Comparison of ENCODE assay signal across 8 mouse cellular contexts in genomic region chr4:82506081-82506730, GRCm38 (mm10).
DNase-seq lines count a peak whose midpoint lies in the region; ATAC-seq and TF ChIP-seq lines count a peak whose summit lies in the region.

No protein-coding gene starts in this region.

- no peaks in the 10 kb centered on the region for H3K36me3 ChIP-seq in spleen, adult 2 months (ENCODE audit: control insufficient read depth, insufficient read depth, low read length)
- H3K36me3 ChIP-seq in forebrain, embryonic 11.5 days (ENCODE audit: control insufficient read depth, insufficient read depth, low read length): no peaks in the 10 kb centered on the region
- no peaks in the 10 kb centered on the region for H3K36me3 ChIP-seq in heart, embryonic 13.5 days
- no peaks in the 10 kb centered on the region for H3K36me3 ChIP-seq in kidney, postnatal 0 days (ENCODE audit: insufficient read depth, low read length)
- no peaks in the 10 kb centered on the region for H3K36me3 ChIP-seq in liver, adult 2 months (ENCODE audit: control insufficient read depth, insufficient read depth, low read length)

- WGBS in spleen, adult 2 months: 1% methylated on average over 48 of the region's 81 CpGs
- under 1% methylated on average over 41 of the region's 81 CpGs for WGBS in forebrain, embryonic 11.5 days
- under 1% methylated on average over 54 of the region's 81 CpGs for WGBS in heart, embryonic 13.5 days
- WGBS in kidney, postnatal 0 days: 1% methylated on average over 34 of the region's 81 CpGs
- WGBS in liver, adult 2 months: under 1% methylated on average over 54 of the region's 81 CpGs

- H3K4me2 ChIP-seq in forebrain, embryonic 11.5 days (ENCODE audit: low read depth, low read length, severe bottlenecking): peak overlapping the region; percentile 96
- H3K4me2 ChIP-seq in heart, embryonic 13.5 days: peak overlapping the region; percentile 95
- H3K4me2 ChIP-seq in kidney, postnatal 0 days (ENCODE audit: low read length): peak overlapping the region; percentile 87

- no peaks in the 10 kb centered on the region for H3K9me3 ChIP-seq in forebrain, embryonic 11.5 days (ENCODE audit: control insufficient read depth, low read length)
- H3K9me3 ChIP-seq in heart, embryonic 13.5 days: no peaks in the 10 kb centered on the region
- H3K9me3 ChIP-seq in kidney, postnatal 0 days (replicated peaks; ENCODE audit: low read length): no peaks in the 10 kb centered on the region

- TF ChIP-seq POLR2A in spleen, adult 2 months (IDR thresholded peaks at IDR 0.05; ENCODE audit: low read depth, low read length): no peak
- 0 out of 2 replicates have a peak, but pooled peaks have one; percentile 12 for TF ChIP-seq POLR2A in liver, adult 2 months (IDR thresholded peaks at IDR 0.05; ENCODE audit: extremely low read depth, insufficient read depth, low read length)

- peak overlapping the region; percentile 70 for H3K27ac ChIP-seq in spleen, adult 2 months (ENCODE audit: insufficient read depth, low read length)
- peak overlapping the region; percentile 99 for H3K27ac ChIP-seq in forebrain, embryonic 11.5 days (ENCODE audit: low read depth, low read length)
- H3K27ac ChIP-seq in heart, embryonic 13.5 days (replicated peaks): peak overlapping the region; percentile 100
- peak overlapping the region; percentile 99 for H3K27ac ChIP-seq in kidney, postnatal 0 days
- H3K27ac ChIP-seq in liver, adult 2 months (replicated peaks; ENCODE audit: insufficient read depth, low read depth, low read length): peak overlapping the region; percentile 99

- DNase-seq in spleen, adult 2 months (ENCODE audit: low read depth in 1 of 2, low spot score in 2 of 2): no peak
- no peak for DNase-seq in spleen, adult 12 weeks (ENCODE audit: low spot score)
- DNase-seq in forebrain, embryonic 11.5 days (ENCODE audit: low spot score): peak; percentile 92
- DNase-seq in kidney, postnatal 0 days (ENCODE audit: low spot score): peak; percentile 85
- DNase-seq in liver, adult 2 months (ENCODE audit: extremely low read depth, low read depth, low spot score): peak; percentile 65
- peak; percentile 81 for DNase-seq in neural tube, embryonic 10.5 days (ENCODE audit: extremely low spot score, low spot score)
- DNase-seq in urinary bladder, adult 18-20 months (ENCODE audit: low spot score in 2 of 2): peak; percentile 81 to 85

- peaks cover 1% of the 10 kb centered on the region; the same call in 1 of the 2 replicates for H3K4me1 ChIP-seq in spleen, adult 2 months (ENCODE audit: control insufficient read depth, insufficient read depth, insufficient read length)
- peaks cover 18% of the 10 kb centered on the region for H3K4me1 ChIP-seq in forebrain, embryonic 11.5 days (replicated peaks; ENCODE audit: control insufficient read depth, insufficient read depth, low read length)
- H3K4me1 ChIP-seq in heart, embryonic 13.5 days: peaks cover 42% of the 10 kb centered on the region
- 0 out of 2 replicates have a peak, but pooled peaks cover 6% of the 10 kb centered on the region for H3K4me1 ChIP-seq in kidney, postnatal 0 days (replicated peaks; ENCODE audit: insufficient read depth, low read length)
- H3K4me1 ChIP-seq in liver, adult 2 months (ENCODE audit: control insufficient read depth, insufficient read depth, low read length): peaks cover 15% of the 10 kb centered on the region

- H3K4me3 ChIP-seq in spleen, adult 2 months (ENCODE audit: extremely low read depth, insufficient read depth, insufficient read length): peak overlapping the region; percentile 21; the same call in 1 of the 2 replicates
- peak overlapping the region; percentile 90 for H3K4me3 ChIP-seq in forebrain, embryonic 11.5 days (ENCODE audit: low read depth, low read length)
- H3K4me3 ChIP-seq in heart, embryonic 13.5 days: peak overlapping the region; percentile 100
- H3K4me3 ChIP-seq in kidney, postnatal 0 days (replicated peaks; ENCODE audit: low read depth, low read length): peak overlapping the region; percentile 77
- H3K4me3 ChIP-seq in liver, adult 2 months (ENCODE audit: insufficient read depth, low read depth, low read length): peak overlapping the region; percentile 99

- H3K9ac ChIP-seq in forebrain, embryonic 11.5 days (ENCODE audit: low read length): peak overlapping the region; percentile 99
- H3K9ac ChIP-seq in heart, embryonic 13.5 days: peak overlapping the region; percentile 100
- peak overlapping the region; percentile 83 for H3K9ac ChIP-seq in kidney, postnatal 0 days (ENCODE audit: low read depth, low read length)
- H3K9ac ChIP-seq in liver, adult 2 months (ENCODE audit: low read depth, low read length): peak overlapping the region; percentile 89

- ATAC-seq in forebrain, embryonic 11.5 days (replicated peaks; ENCODE audit: low FRiP score): peak; percentile 77
- ATAC-seq in heart, embryonic 13.5 days (ENCODE audit: extremely low read depth, insufficient number of reproducible peaks, low FRiP score, low TSS enrichment): peak; percentile 66
- ATAC-seq in kidney, postnatal 0 days (replicated peaks; ENCODE audit: low FRiP score, low read depth): peak; percentile 81

- H3K27me3 ChIP-seq in spleen, adult 2 months (ENCODE audit: control insufficient read depth, insufficient read depth, low read length): peaks cover 11% of the 10 kb centered on the region
- H3K27me3 ChIP-seq in forebrain, embryonic 11.5 days (ENCODE audit: control insufficient read depth, insufficient read depth, low read length): no peaks in the 10 kb centered on the region
- no peaks in the 10 kb centered on the region for H3K27me3 ChIP-seq in heart, embryonic 13.5 days (replicated peaks)
- H3K27me3 ChIP-seq in kidney, postnatal 0 days (ENCODE audit: insufficient read depth, low read length): no peaks in the 10 kb centered on the region; the same call in 1 of the 2 replicates
- H3K27me3 ChIP-seq in liver, adult 2 months (ENCODE audit: control insufficient read depth, insufficient read depth, low read length): no peaks in the 10 kb centered on the region

- TF ChIP-seq CTCF in spleen, adult 2 months (IDR thresholded peaks at IDR 0.05; ENCODE audit: extremely low read depth, insufficient read depth, insufficient read length, insufficient replicate concordance): no peak
- TF ChIP-seq CTCF in kidney, postnatal 0 days (IDR thresholded peaks at IDR 0.05; ENCODE audit: low read depth): no peak; the same call in 1 of the 2 replicates
- TF ChIP-seq CTCF in liver, adult 2 months (IDR thresholded peaks at IDR 0.05; ENCODE audit: low read depth, low read length): no peak

- peaks cover 6% of the 10 kb centered on the region for H3K79me2 ChIP-seq in liver, adult 2 months (ENCODE audit: control insufficient read depth, insufficient read depth, low read length)

Comparison
In these comparisons a context has a peak if more than half of its experiments do, and no peak if none do; other contexts are left out.
1. DNase-seq: peak in forebrain, embryonic 11.5 days (single experiment), kidney, postnatal 0 days (single experiment), liver, adult 2 months (single experiment), neural tube, embryonic 10.5 days (single experiment) and urinary bladder, adult 18-20 months (2 of 2); none in spleen, adult 2 months (0 of 2) and spleen, adult 12 weeks (single experiment).
2. H3K4me3 ChIP-seq: peak in every context shown above with its lines; median percentile 100 in heart, embryonic 13.5 days; 99 in liver, adult 2 months; 90 in forebrain, embryonic 11.5 days; 77 in kidney, postnatal 0 days; 21 in spleen, adult 2 months.
3. Peak in every context shown above with its lines, with median percentiles within 50 percentile points of each other: H3K27ac ChIP-seq, ATAC-seq, H3K4me2 ChIP-seq and H3K9ac ChIP-seq.